Mouse (Mus musculus) kidney, embryonic 14.5 days (tissue): ENCODE data around the gene Olfr156. TPM values are rescaled to one million over a fixed set of nuclear protein-coding genes. Genes with fewer than 3 reads are reported as not detected.
"Not testable (repeated sequence)": the region's sequence is repeated elsewhere in the genome, so short reads cannot be mapped to it uniquely, and the experiment has no call there.

Source experiments
- ATAC-seq: fragments of 200-750 bp; cut with Nextera tagmentation; 2 replicates; pipeline ENCODE4 v1.8.0; 2017; ENCODE audit warnings: moderate number of reproducible peaks, mild to moderate bottlenecking, moderate TSS enrichment, moderate library complexity; ENCODE audit not compliant: low FRiP score, low TSS enrichment
- H3K27ac ChIP-seq: fragments of 300-500 bp; sonication (generic); 2 replicates; pipeline ENCODE4 v1.5.1; 2014; ENCODE audit warnings: low read depth, mild to moderate bottlenecking, low read length, moderate library complexity, mixed read lengths
- H3K27me3 ChIP-seq: fragments of 300-500 bp; sonication (generic); 2 replicates; pipeline ENCODE4 v1.6.1; 2014; ENCODE audit warnings: mild to moderate bottlenecking, low read length; ENCODE audit not compliant: control insufficient read depth, insufficient read depth
- H3K36me3 ChIP-seq: fragments of 300-500 bp; sonication (generic); 2 replicates; pipeline ENCODE4 v1.6.1; 2014; ENCODE audit warnings: low read length, mixed read lengths; ENCODE audit not compliant: control insufficient read depth, insufficient read depth
- H3K4me1 ChIP-seq: fragments of 300-500 bp; sonication (generic); 2 replicates; pipeline ENCODE4 v1.6.1; 2014; ENCODE audit warnings: low read length, mixed read lengths; ENCODE audit not compliant: control insufficient read depth, insufficient read depth
- H3K4me2 ChIP-seq: fragments of 300-500 bp; sonication (generic); replicated peaks from 2 replicates; pipeline ENCODE4 v1.6.1; 2014; ENCODE audit warnings: low read depth, mild to moderate bottlenecking, low read length
- H3K4me3 ChIP-seq: fragments of 300-500 bp; sonication (generic); 2 replicates; pipeline ENCODE4 v1.5.1; 2014; ENCODE audit warnings: mild to moderate bottlenecking, low read length
- H3K9ac ChIP-seq: fragments of 300-500 bp; sonication (generic); 2 replicates; pipeline ENCODE4 v1.6.1; 2014; ENCODE audit warnings: low read depth, mild to moderate bottlenecking, low read length, moderate library complexity
- H3K9me3 ChIP-seq: fragments of 300-500 bp; sonication (generic); 2 replicates; pipeline ENCODE4 v1.6.1; 2016; ENCODE audit warnings: low read length; ENCODE audit not compliant: control insufficient read depth
- WGBS: fragments of 180-500 bp; shearing (Covaris S2); extraction: QIAGEN DNeasy Blood & Tissue Kit; methylation state at CpG from one replicate; pipeline ENCODE4 v1.1.7; 2014; 5-methylcytosine and 5-hydroxymethylcytosine counted together
- polyA plus RNA-seq: library from polyadenylated mRNA; unstranded; fragments of >200 nt; fragmentation: Nextera tagmentation; extraction: Ambion mirVana; gene quantifications from 2 replicates; pipeline ENCODE4 v1.2.1, GENCODE M21; 2014

Gene Olfr156
- polyA plus RNA-seq, 1 experiment from 2014 or later: not detected

- H3K9me3 ChIP-seq: no peaks in the 10 kb centered on the region
- ATAC-seq: no peak
- H3K4me3 ChIP-seq: no peak overlapping the region
- no peak overlapping the region for H3K9ac ChIP-seq
- H3K27ac ChIP-seq: no peak overlapping the region
- no peaks in the 10 kb centered on the region for H3K36me3 ChIP-seq
- 72% methylated on average over 4 of the region's 4 CpGs for WGBS
- no peaks in the 10 kb centered on the region for H3K27me3 ChIP-seq
- no peak overlapping the region for H3K4me2 ChIP-seq
- no peaks in the 10 kb centered on the region for H3K4me1 ChIP-seq
Observed at GRCm38 (mm10) chr4:43834749-43835148, 11.1 kb upstream of the Olfr156 start.

- no peaks in the 10 kb centered on the region for H3K27me3 ChIP-seq
- no peak overlapping the region for H3K4me3 ChIP-seq
- no peak overlapping the region for H3K27ac ChIP-seq
- H3K9ac ChIP-seq: no peak overlapping the region
- WGBS: 72% methylated on average over 5 of the region's 5 CpGs
- H3K9me3 ChIP-seq: no peaks in the 10 kb centered on the region
- H3K4me1 ChIP-seq: no peaks in the 10 kb centered on the region
- H3K4me2 ChIP-seq: no peak overlapping the region
- no peak for ATAC-seq
- H3K36me3 ChIP-seq: no peaks in the 10 kb centered on the region
Observed at GRCm38 (mm10) chr4:43833752-43834151, 10.1 kb upstream of the Olfr156 start.

GRCm38 (mm10) chr4:43832031-43832430 is 8.3 kb upstream of the Olfr156 start:
- no peak overlapping the region for H3K9ac ChIP-seq
- H3K27ac ChIP-seq: no peak overlapping the region
- no peaks in the 10 kb centered on the region for H3K4me1 ChIP-seq
- H3K4me3 ChIP-seq: no peak overlapping the region
- ATAC-seq: no peak
- no peaks in the 10 kb centered on the region for H3K9me3 ChIP-seq
- 62% methylated on average over 5 of the region's 5 CpGs for WGBS
- H3K36me3 ChIP-seq: no peaks in the 10 kb centered on the region
- no peaks in the 10 kb centered on the region for H3K27me3 ChIP-seq
- H3K4me2 ChIP-seq: no peak overlapping the region

- Histone ChIP-seq H3K4me3 (no peak overlapping the region), H3K27me3 (no peaks in the 10 kb centered on the region), H3K27ac (no peak overlapping the region), H3K4me2 (no peak overlapping the region), H3K36me3 (no peaks in the 10 kb centered on the region), H3K9me3 (no peaks in the 10 kb centered on the region), H3K4me1 (no peaks in the 10 kb centered on the region), H3K9ac (no peak overlapping the region)
- ATAC-seq: no peak
- 86% methylated on average over 4 of the region's 4 CpGs for WGBS
Observed at GRCm38 (mm10) chr4:43828806-43829205, 5.1 kb upstream of the Olfr156 start.

- 79% methylated on average over 13 of the region's 13 CpGs for WGBS
- H3K27ac ChIP-seq: no peak overlapping the region
- ATAC-seq: no peak
- H3K4me3 ChIP-seq: no peak overlapping the region
- H3K9me3 ChIP-seq: no peaks in the 10 kb centered on the region
- H3K36me3 ChIP-seq: no peaks in the 10 kb centered on the region
- H3K4me2 ChIP-seq: no peak overlapping the region
- H3K4me1 ChIP-seq: no peaks in the 10 kb centered on the region
- H3K27me3 ChIP-seq: no peaks in the 10 kb centered on the region
- H3K9ac ChIP-seq: no peak overlapping the region
Observed at GRCm38 (mm10) chr4:43822896-43823550, 672 bp downstream of the Olfr156 start.

GRCm38 (mm10) chr4:43798936-43799335 is 24.8 kb downstream of the Olfr156 start:
- H3K9ac ChIP-seq: no peak overlapping the region
- no peaks in the 10 kb centered on the region for H3K4me1 ChIP-seq
- H3K36me3 ChIP-seq: no peaks in the 10 kb centered on the region
- no peak for ATAC-seq
- no peak overlapping the region for H3K4me3 ChIP-seq
- H3K9me3 ChIP-seq: peaks cover 6% of the 10 kb centered on the region; the same call in 1 of the 2 replicates
- no peak overlapping the region for H3K4me2 ChIP-seq
- H3K27me3 ChIP-seq: no peaks in the 10 kb centered on the region
- 66% methylated on average over 7 of the region's 7 CpGs for WGBS
- no peak overlapping the region for H3K27ac ChIP-seq

- H3K4me3 ChIP-seq, H3K36me3 ChIP-seq, H3K4me2 ChIP-seq, H3K27me3 ChIP-seq, ATAC-seq, H3K4me1 ChIP-seq, H3K9ac ChIP-seq, H3K27ac ChIP-seq, H3K9me3 ChIP-seq: not testable (repeated sequence)
- WGBS: 91% methylated on average over 5 of the region's 5 CpGs
Observed at GRCm38 (mm10) chr4:43795844-43796243, 27.9 kb downstream of the Olfr156 start.

GRCm38 (mm10) chr4:43795296-43795695 is 28.4 kb downstream of the Olfr156 start:
- ATAC-seq: no peak
- 80% methylated on average over 6 of the region's 6 CpGs for WGBS
- H3K9ac ChIP-seq: no peak overlapping the region

GRCm38 (mm10) chr4:43772304-43772703 is 51.4 kb downstream of the Olfr156 start:
- Histone ChIP-seq H3K4me3 (no peak overlapping the region), H3K4me2 (no peak overlapping the region), H3K27ac (no peak overlapping the region), H3K27me3 (no peaks in the 10 kb centered on the region), H3K4me1 (no peaks in the 10 kb centered on the region), H3K36me3 (no peaks in the 10 kb centered on the region), H3K9ac (no peak overlapping the region), H3K9me3 (no peaks in the 10 kb centered on the region)
- ATAC-seq: no peak
- 54% methylated on average over 2 of the region's 2 CpGs for WGBS

More at GRCm38 (mm10) chr4:43795296-43795695, 28.4 kb downstream of the Olfr156 start:
- no peak overlapping the region for H3K4me2 ChIP-seq
- H3K27ac ChIP-seq: no peak overlapping the region
- H3K4me1 ChIP-seq: no peaks in the 10 kb centered on the region
- H3K36me3 ChIP-seq: no peaks in the 10 kb centered on the region
- H3K9me3 ChIP-seq: no peaks in the 10 kb centered on the region
- H3K4me3 ChIP-seq: no peak overlapping the region
- no peaks in the 10 kb centered on the region for H3K27me3 ChIP-seq
